Mouse (Mus musculus) gastrocnemius, postnatal 4 days (tissue): ENCODE data around the gene Plk3. TPM values are rescaled to one million over a fixed set of nuclear protein-coding genes. Genes with fewer than 3 reads are reported as not detected.
A peak's percentile ranks its signal among the peaks of the same experiment; 100 is the strongest.

Source experiments
- DNase-seq, 2 experiments: peaks; one replicate each; pipeline ENCODE4 v3.0.0; 2021 to 2022; ENCODE audit warnings: low spot score in 2 of 2, mixed read lengths in 2 of 2
- total RNA-seq, 2 experiments: library from RNA; stranded (reverse); gene quantifications; 2 replicates each; pipeline ENCODE4 v1.2.3; 2021

Gene Plk3
- total RNA-seq, 2 experiments from 2014 or later, result 2.3 to 3.6 TPM

GRCm38 (mm10) chr4:117140613-117141012 lies 6.8 kb upstream of the Plk3 start:
- no peak for DNase-seq

DNA sequence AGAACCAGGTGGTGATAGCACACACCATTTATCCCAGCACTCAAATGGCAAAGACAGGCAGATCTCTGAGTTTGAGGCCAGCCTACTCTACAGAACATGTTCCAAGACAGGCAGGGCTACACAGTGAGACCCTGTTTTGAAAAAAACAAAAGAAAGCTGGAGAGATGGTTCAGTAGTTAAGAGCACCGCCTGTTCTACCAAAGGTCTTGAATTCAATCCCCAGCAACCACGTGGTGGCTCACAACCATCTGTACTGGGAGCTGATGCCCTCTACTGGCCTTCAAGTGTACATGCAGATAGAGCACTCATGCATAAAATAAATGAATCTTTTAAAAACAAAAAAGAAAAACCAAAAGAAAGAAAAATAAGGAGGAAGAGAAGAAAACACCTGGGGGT lies 5.5 kb upstream of the Plk3 start:
- DNase-seq, result no peak

DNA sequence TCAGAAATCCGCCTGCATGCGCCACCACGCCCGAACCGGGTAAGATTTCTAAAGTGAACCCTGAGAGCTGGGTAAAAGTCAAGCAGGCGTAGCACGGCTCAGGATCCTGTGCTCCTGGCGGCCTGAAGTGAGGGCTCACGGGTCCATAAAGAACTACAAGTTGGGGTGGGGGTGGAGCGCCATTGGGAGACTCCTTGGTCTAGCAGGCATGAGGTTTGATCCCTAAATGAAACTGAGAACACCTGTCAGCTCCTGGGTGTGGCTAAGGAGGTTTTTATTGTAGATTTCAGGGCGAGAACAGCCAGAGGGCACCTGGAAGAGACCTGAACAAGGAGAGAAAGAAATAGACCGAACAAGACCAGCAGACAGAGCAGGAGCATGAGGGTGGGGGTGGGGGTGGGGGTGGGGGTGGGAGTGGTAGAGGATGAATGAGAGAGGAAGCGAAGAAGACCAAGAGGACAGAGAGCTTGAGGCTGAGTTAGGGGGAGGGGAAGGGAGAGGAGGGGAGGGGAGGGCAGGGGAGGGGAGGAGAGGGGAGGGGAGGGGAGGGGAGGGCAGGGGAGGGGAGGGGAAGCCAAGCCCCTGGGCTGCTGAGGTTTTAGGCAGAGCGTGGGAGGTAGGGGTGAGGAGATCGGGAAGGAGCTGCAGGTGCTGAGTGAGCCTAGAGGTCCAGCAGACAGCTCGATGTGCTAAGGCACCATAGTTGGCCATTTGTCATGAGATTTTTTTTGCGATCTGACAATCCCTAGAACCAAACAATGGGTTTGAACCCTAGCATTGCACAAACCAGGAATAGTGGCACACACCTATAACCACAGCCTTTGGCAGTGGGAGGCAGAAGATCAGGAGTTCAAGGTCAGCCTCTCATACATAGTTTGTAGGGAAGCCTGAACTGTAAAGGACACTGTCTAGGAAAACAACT lies 4.8 kb upstream of the Plk3 start:
- DNase-seq, result no peak

DNA sequence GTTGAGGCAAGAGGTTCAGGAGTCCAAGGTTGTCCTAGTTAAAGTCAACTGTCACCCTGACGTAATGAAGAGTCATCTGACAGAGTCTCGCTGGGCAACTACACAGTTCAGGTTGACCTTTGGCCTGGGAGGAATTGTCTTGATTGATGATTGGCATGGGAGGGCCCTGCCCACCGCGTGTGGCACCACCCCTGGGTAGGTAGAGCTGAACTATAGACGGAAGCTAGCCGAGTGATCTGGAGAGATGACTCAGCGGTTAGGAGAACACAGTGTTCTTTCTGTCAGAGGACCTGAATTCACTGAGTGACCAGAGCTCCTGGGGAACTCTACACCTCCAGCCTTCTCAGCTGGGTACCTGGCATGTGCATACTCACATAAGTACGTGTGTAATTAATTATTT lies 2.3 kb upstream of the Plk3 start:
- DNase-seq, result no peak

GRCm38 (mm10) chr4:117134601-117134995 lies 835 bp upstream of the Plk3 start:
- DNase-seq, result no peak

DNA sequence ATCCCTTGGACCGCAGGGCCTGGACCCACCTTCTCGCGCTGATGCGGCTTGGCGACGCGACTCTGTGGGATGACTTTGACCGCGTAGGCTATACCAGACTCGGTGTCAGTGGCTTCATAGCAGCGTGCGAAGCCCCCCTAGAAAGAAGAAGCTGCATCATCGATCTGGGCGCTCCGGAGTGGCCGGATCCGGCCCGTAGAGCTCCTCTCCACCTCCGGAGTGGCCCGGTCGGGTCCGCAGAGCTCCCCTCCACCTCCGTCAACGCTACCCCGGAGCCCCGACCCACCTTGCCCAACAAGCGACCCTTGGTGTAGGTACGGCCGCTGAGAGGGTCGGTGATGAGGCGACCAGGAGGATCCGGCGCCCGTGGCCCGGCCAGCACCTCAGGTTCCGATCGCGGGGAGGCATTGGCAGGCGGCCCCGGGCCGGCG lies 382 bp downstream of the Plk3 start:
- no peak for DNase-seq

DNA sequence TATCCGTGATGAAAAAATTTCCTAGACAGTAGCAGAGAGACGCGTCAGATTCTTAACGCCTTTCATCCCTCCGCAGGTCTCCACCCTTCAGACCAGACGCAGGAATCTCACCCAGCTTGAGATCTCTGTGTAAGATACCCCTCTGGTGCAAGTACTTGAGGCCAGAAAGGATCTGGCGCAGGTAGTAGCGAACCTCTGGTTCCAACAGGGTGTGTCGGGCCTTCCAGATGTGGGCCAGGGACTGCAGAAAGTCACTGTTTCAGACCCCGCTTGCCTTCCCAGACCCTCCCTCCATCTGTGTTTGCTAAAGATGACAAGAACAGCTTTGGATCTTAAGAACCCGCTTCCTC lies 994 bp downstream of the Plk3 start:
- DNase-seq, result no peak

DNA sequence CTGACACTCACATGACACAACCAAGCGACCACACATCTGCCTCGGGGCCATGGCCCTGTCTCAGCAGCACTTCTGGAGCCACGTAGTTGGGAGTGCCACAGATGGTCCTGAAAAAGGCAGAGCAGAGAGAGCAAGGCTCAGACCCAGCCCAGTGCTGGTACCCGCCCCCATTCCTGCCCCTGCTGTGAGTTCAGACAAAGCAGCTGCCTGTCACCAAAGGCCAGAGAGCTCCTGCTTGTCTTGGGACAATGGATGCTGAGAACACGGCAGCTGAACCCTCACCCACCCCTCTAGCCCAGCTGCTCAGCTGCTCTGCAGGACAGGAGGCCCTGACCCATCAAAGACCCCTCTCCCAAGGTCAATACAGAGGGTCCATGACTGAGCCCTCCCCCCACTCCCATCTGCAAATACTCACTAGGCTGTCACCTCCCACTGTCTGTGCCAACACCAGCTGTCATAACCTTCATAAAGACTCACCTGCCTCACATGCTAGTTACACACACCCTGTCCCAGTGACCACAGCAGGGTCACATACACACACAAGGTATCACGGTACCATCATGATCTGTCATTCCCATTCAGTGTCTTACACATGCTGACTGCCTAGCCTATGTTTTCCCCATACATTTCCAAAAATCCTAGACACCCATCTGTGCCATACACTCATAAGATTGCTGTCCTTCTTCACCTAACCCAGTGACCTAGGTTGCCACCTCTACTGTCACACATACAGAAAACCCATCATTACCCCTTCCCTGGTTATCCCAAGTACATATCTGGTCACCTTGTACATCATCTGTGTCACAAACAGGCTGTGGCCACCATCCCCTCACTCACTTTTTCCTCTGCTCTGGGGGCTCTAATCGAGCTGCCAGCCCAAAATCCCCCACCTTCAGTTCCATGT lies 1.6 kb downstream of the Plk3 start:
- DNase-seq, result no peak

DNA sequence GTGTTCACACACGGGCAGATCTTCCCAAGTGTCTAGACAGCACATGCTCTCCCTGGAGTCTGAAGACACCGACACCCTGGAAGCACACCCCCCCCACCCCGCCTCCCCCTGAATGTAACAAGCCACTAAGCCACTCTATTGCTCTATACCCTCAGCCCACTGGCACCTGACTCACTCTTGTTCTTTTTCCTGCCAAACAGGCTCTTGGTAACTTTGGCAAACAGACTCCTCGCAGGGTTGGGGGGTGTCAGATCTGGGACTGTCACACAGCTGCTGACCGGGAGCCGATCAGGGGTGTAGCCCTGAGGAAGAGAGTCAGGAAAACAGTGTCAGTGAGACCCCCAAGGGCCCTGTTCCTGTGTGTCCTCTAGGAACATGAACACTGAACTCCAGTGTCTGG lies 2.6 kb downstream of the Plk3 start:
- no peak for DNase-seq

DNA sequence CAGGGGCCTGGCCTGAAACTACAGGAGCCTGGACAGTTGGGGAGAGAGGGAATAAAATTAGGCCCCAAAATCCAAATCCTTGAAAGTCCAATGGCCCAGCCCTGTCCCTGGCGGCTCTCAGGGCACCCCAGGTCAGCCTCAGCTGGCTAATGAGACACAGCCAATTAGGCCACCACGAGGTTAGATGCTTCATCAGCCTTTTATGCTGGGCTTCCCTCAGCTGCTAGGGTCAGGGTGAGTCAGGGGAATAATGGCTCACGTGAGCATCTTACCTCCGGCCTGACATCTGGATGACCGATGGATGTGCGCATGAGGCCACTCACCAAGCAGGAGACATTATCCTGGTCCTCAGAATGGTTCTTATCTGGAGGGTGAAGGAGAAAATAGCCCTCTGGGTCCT lies 3.0 kb downstream of the Plk3 start:
- no peak for DNase-seq

GRCm38 (mm10) chr4:117127991-117128686 lies 5.6 kb downstream of the Plk3 start:
- no peak for DNase-seq

GRCm38 (mm10) chr4:117126675-117127290 lies 7.0 kb downstream of the Plk3 start, which contains the start of gene Tctex1d4:
Gene Tctex1d4 (plus strand): TSS chr4:117126794.
- no peak for DNase-seq

DNA sequence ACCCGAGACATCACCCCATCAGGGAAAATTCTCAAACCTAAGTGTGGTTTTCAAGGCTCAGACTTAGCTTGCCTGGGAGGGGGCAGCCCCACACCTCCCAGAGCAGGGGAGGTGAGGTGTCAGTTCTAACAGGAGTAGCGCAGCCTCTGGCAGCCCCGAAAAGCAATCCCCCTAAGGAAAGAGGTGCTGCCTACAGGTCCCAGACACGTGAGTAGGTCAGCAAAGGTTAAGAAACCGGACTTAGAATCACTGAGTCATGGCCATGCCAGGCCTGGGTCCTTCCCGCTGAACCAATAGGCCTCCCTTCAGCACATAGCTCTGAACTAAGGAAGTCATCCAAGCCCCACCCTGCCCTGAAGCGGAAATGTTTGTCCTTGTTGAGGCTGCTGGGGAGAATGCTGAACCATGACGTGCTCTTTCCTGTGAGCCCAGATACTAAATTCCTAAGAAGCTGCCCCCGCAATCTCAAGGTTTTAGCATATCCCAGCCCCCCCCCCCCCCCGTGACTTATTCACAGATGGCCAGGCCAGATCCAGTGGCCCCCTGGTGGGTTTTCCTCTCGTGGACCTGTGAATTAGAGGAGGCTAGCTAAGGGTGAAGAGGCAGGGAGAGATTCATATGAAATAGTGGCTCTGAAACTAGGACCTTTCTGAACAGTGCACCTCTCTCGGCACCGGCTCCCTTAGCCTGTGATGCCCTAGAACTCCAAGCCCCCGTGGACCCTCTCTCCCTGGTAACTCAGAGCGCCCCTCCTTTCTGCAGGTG lies 7.7 kb downstream of the Plk3 start:
- peak; percentile 53 to 73 for DNase-seq

GRCm38 (mm10) chr4:117125348-117125909 lies 8.3 kb downstream of the Plk3 start, which contains the start of gene Btbd19:
Gene Btbd19 (minus strand): TSS chr4:117125725.
- DNase-seq, result peak; percentile 83 to 89

GRCm38 (mm10) chr4:117124518-117125347 lies 9.0 kb downstream of the Plk3 start:
- peak in 1 of 2 experiments; percentile 48 for DNase-seq

- DNase-seq, result no peak
These were observed 9.6 kb downstream of the Plk3 start for GRCm38 (mm10) chr4:117124218-117124517.

DNA sequence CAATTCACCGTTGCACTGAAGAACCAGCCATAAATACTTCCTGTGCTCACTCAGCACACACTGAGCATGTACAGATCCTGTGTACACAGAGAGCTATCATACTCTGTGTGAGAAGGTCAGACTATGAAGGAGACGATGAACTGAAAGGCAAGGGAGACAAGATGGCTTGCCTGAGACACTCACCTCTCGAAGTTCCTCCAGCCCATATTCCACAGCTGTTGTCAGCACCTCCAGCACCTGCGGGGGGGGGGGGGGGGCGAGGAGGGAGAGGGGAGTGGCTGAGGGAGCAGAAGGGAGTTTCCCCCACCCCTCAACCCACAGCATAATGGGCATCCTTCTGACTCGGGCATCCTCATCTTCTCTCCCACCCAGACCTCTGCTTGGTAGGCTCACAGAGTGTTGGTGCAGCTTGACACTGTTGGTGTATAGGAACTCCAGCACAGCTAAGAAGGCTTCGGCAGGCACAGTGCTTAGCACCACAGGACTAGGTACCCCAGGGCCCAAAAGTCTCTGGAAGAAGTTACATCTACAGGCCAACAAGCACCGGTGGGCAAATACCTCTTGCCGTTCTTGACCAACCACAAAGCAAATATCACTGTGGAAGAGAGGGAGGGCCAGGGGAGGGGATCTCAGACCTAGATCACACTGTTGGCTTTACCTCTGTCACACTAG lies 10.1 kb downstream of the Plk3 start:
- no peak for DNase-seq

DNA sequence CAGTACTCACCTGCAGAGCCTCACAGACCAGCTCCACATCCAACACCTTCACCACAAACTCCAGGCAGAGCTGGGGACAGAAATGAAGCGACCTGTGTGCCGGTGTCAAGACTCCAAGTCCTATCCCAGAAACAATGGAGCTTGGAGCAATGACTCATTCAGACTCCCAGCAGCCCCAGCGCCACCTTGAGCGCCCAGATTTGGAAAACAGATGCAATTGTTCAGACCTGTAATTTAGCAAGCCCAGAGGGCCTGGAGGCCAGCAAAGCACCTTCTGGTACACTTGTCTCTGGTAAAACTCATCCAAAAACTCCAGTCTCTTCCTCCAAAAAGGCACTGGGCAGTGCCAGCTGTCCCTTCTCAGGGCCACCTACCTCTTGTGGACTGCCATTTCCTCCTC lies 11.6 kb downstream of the Plk3 start:
- no peak for DNase-seq
